In genomic region chr4:33010078-33010477, GRCm38 (mm10) we compare ENCODE assay signal across 3 mouse cellular contexts.
A peak's percentile ranks its signal among the peaks of the same experiment; 100 is the strongest.
TF ChIP-seq lines count a peak whose summit lies in the region.

No protein-coding gene starts in this region.

TF ChIP-seq in CH12.LX, 34 proteins besides CTCF, POLR2A, EP300 and RAD21:
- TF ChIP-seq MAFK (IDR thresholded peaks at IDR 0.05; ENCODE audit: insufficient replicate concordance, low read length) (peak; percentile 76), ZKSCAN1 (IDR thresholded peaks at IDR 0.05; ENCODE audit: borderline replicate concordance, low read depth, low read length) (no peak)

TF ChIP-seq in ES-E14, 5 proteins besides CTCF, POLR2A, EP300 and RAD21:
- TF ChIP-seq CHD2 (IDR thresholded peaks at IDR 0.05; ENCODE audit: low read depth, low read length), result no peak
- no peak for TF ChIP-seq ZC3H11A (IDR thresholded peaks at IDR 0.05; ENCODE audit: borderline replicate concordance, low read depth, low read length)
- TF ChIP-seq ZNF384 (IDR thresholded peaks at IDR 0.05; ENCODE audit: low read depth, low read length), result no peak
- TF ChIP-seq MAFK (IDR thresholded peaks at IDR 0.05; ENCODE audit: insufficient read depth, low read depth, low read length), result peak; percentile 89

TF ChIP-seq in MEL, 35 proteins besides CTCF, POLR2A, EP300 and RAD21:
- no peak for TF ChIP-seq NELFE (IDR thresholded peaks at IDR 0.05; ENCODE audit: low read depth, low read length)
- TF ChIP-seq USF1 (IDR thresholded peaks at IDR 0.05; ENCODE audit: low read depth, low read length), result no peak
- TF ChIP-seq MAFK (IDR thresholded peaks at IDR 0.05; ENCODE audit: borderline replicate concordance, low read depth, low read length), result peak; percentile 49; the same call in 1 of the 2 replicates
- TF ChIP-seq CHD2 (IDR thresholded peaks at IDR 0.05; ENCODE audit: low read length), result no peak
TF ChIP-seq in MEL: peak in this region for 1.
